Mouse (Mus musculus) small intestine, adult 2 months (tissue): ENCODE results near the gene Rptor.

ENCODE experiments used
- CTCF ChIP-seq: fragments of 200-500 bp; IDR thresholded peaks from 2 replicates; pipeline ENCODE4 v1.5.1; 2012; ENCODE audit warnings: low read depth, mild to moderate bottlenecking, control low read depth, inconsistent platforms, low read length, moderate library complexity, mixed read lengths; ENCODE audit not compliant: insufficient replicate concordance, insufficient read length; ENCODE audit errors: extremely low read depth
- POLR2A ChIP-seq: fragments of 200-500 bp; IDR thresholded peaks from 2 replicates; pipeline ENCODE4 v1.6.1; 2012; ENCODE audit warnings: low read depth, mild to moderate bottlenecking, control low read depth, inconsistent platforms, low read length, moderate library complexity

DNA sequence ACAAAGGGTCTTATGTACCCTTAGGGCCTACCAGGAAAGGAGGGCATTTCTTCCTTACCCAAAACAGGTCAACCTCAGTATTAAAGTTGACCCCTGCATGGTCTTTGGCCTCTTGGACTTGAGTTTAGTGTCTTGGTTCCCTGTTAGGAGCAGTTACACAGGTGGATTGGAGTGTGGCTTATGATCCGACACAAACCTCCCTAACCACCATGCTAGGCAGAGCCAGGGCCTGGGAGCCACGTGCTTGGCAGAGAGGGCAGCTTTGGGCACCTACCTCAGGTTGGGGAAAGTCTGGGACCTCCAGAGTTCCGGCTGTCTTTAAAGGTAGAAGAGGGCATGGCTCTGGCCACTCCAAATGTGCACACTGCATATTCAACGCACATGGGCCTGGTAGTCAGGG is 316.7 kb downstream of the Rptor start:
- no peak for TF ChIP-seq POLR2A
- no peak for TF ChIP-seq CTCF
